Mouse (Mus musculus) adipocyte (in vitro differentiated cells): Measurements from ENCODE around the gene Prrt4.
"Not testable (repeated sequence)": the region's sequence is repeated elsewhere in the genome, so short reads cannot be mapped to it uniquely, and the experiment has no call there.

Source experiments
- DNase-seq: peaks from one replicate; pipeline ENCODE4 v3.0.0-alpha.2; 2016; ENCODE audit warnings: low spot score

Gene Prrt4

GRCm38 (mm10) chr6:29198309-29199222 lies 19.2 kb upstream of the Prrt4 start:
- peak; percentile 97 for DNase-seq

GRCm38 (mm10) chr6:29195846-29196698 lies 16.7 kb upstream of the Prrt4 start:
- peak; percentile 89 for DNase-seq

GRCm38 (mm10) chr6:29195146-29195545 lies 15.8 kb upstream of the Prrt4 start:
- DNase-seq = no peak

GRCm38 (mm10) chr6:29193961-29194750 lies 14.8 kb upstream of the Prrt4 start:
- no peak for DNase-seq

- DNase-seq = no peak
Observed at GRCm38 (mm10) chr6:29187936-29188335, 8.6 kb upstream of the Prrt4 start.

- no peak for DNase-seq
Observed at GRCm38 (mm10) chr6:29179843-29180242, 459 bp upstream of the Prrt4 start.

GRCm38 (mm10) chr6:29177901-29178879 lies 1.2 kb downstream of the Prrt4 start:
- DNase-seq = no peak

- DNase-seq = no peak
Observed at GRCm38 (mm10) chr6:29175113-29175512, 4.3 kb downstream of the Prrt4 start.

- no peak for DNase-seq
Observed at GRCm38 (mm10) chr6:29174368-29174767, 5.0 kb downstream of the Prrt4 start.

- DNase-seq = no peak
Observed at GRCm38 (mm10) chr6:29170952-29171388, 8.4 kb downstream of the Prrt4 start.

GRCm38 (mm10) chr6:29170063-29170921 lies 9.1 kb downstream of the Prrt4 start:
- DNase-seq = no peak

GRCm38 (mm10) chr6:29169675-29170062 lies 9.7 kb downstream of the Prrt4 start:
- DNase-seq = no peak

GRCm38 (mm10) chr6:29168871-29169270 lies 10.5 kb downstream of the Prrt4 start:
- no peak for DNase-seq

GRCm38 (mm10) chr6:29166196-29166595 lies 13.2 kb downstream of the Prrt4 start:
- DNase-seq = peak; percentile 85

GRCm38 (mm10) chr6:29164314-29165244 lies 14.8 kb downstream of the Prrt4 start, which contains the start of gene Rbm28:
TSS of gene Rbm28 (minus strand) at chr6:29165006.
- peak; percentile 98 for DNase-seq

- DNase-seq = not testable (repeated sequence)
Observed at GRCm38 (mm10) chr6:29161291-29161690, 18.1 kb downstream of the Prrt4 start.

- DNase-seq = no peak
Observed at GRCm38 (mm10) chr6:29160786-29161185, 18.6 kb downstream of the Prrt4 start.

- no peak for DNase-seq
Observed at GRCm38 (mm10) chr6:29156326-29156725, 23.1 kb downstream of the Prrt4 start.

GRCm38 (mm10) chr6:29150001-29150400 lies 29.4 kb downstream of the Prrt4 start:
- DNase-seq = no peak
